Mouse (Mus musculus) E14TG2a.4 (cell line): ENCODE measurements at regions not wholly inside any gene's neighbourhood (a gene's known extent, or its start where the extent isn't known, plus 50 kb on each side); places are given as distances from the start of the nearest gene placed in this dataset.

ENCODE experiments used
- H3K27me3 ChIP-seq: 2 replicates; pipeline ENCODE4 v1.6.1; 2014; ENCODE audit warnings: low read length, control low read depth; ENCODE audit not compliant: insufficient read depth
- H3K36me3 ChIP-seq: 2 replicates; pipeline ENCODE4 v1.6.1; 2014; ENCODE audit warnings: low read length, control low read depth; ENCODE audit not compliant: insufficient read depth
- H3K4me1 ChIP-seq: replicated peaks from 2 replicates; pipeline ENCODE4 v1.6.1; 2014; ENCODE audit warnings: low read depth, low read length, control low read depth
- H3K4me3 ChIP-seq: replicated peaks from 2 replicates; pipeline ENCODE4 v1.5.1; 2014; ENCODE audit warnings: mild to moderate bottlenecking, low read length
- H3K9me3 ChIP-seq: 2 replicates; pipeline ENCODE4 v1.6.1; 2014; ENCODE audit warnings: low read length, control low read depth
- CTCF ChIP-seq: conservative IDR thresholded peaks from 2 replicates; pipeline ENCODE4 v1.5.1; 2014; ENCODE audit warnings: low read length
- NANOG ChIP-seq: IDR thresholded peaks from 2 replicates; pipeline ENCODE4 v1.6.1; 2014; ENCODE audit warnings: borderline replicate concordance, low read length, mixed read lengths
- POU5F1 ChIP-seq: IDR thresholded peaks from 2 replicates; pipeline ENCODE4 v1.6.1; 2014; ENCODE audit warnings: low read length, borderline replicate concordance

- Histone ChIP-seq H3K9me3 (0 out of 2 replicates have a peak, but pooled peaks cover 2% of the 10 kb centered on the region), H3K4me1 (no peaks in the 10 kb centered on the region), H3K27me3 (no peaks in the 10 kb centered on the region), H3K36me3 (no peaks in the 10 kb centered on the region), H3K4me3 (no peak overlapping the region)
- TF ChIP-seq NANOG (no peak), CTCF (no peak), POU5F1 (no peak)
Measured at GRCm38 (mm10) chr1:183702888-183703287, 284.9 kb downstream of the Hhipl2 start.

GRCm38 (mm10) chr1:183712895-183713294 is 294.9 kb downstream of the Hhipl2 start:
- no peaks in the 10 kb centered on the region for H3K36me3 ChIP-seq
- TF ChIP-seq NANOG (no peak), CTCF (no peak)
- peaks cover 34% of the 10 kb centered on the region for H3K9me3 ChIP-seq
- no peaks in the 10 kb centered on the region for H3K4me1 ChIP-seq
- H3K27me3 ChIP-seq = peaks cover 2% of the 10 kb centered on the region; the same call in 1 of the 2 replicates
- H3K4me3 ChIP-seq = no peak overlapping the region

- peaks cover 17% of the 10 kb centered on the region for H3K9me3 ChIP-seq
- no peak for TF ChIP-seq POU5F1
- TF ChIP-seq CTCF = no peak
- TF ChIP-seq NANOG = no peak; the same call in 1 of the 2 replicates
- no peaks in the 10 kb centered on the region for H3K4me1 ChIP-seq
- no peaks in the 10 kb centered on the region for H3K36me3 ChIP-seq
- no peak overlapping the region for H3K4me3 ChIP-seq
- H3K27me3 ChIP-seq = no peaks in the 10 kb centered on the region; the same call in 1 of the 2 replicates
Measured at GRCm38 (mm10) chr1:183717060-183717459, 296.0 kb upstream of the Dusp10 start.

- no peaks in the 10 kb centered on the region for H3K9me3 ChIP-seq
- TF ChIP-seq NANOG = no peak
- no peak for TF ChIP-seq CTCF
Measured at GRCm38 (mm10) chr1:183749126-183749525, 264.0 kb upstream of the Dusp10 start.

GRCm38 (mm10) chr1:183754500-183754899 is 258.6 kb upstream of the Dusp10 start:
- H3K9me3 ChIP-seq = no peaks in the 10 kb centered on the region; the same call in 1 of the 2 replicates
- no peaks in the 10 kb centered on the region for H3K27me3 ChIP-seq
- TF ChIP-seq POU5F1 (no peak), NANOG (no peak), CTCF (no peak)
- no peaks in the 10 kb centered on the region for H3K4me1 ChIP-seq
- H3K36me3 ChIP-seq = no peaks in the 10 kb centered on the region
- no peak overlapping the region for H3K4me3 ChIP-seq

More at GRCm38 (mm10) chr1:183749126-183749525, 264.0 kb upstream of the Dusp10 start:
- no peaks in the 10 kb centered on the region for H3K27me3 ChIP-seq
- no peaks in the 10 kb centered on the region for H3K36me3 ChIP-seq
- no peak overlapping the region for H3K4me3 ChIP-seq
- no peaks in the 10 kb centered on the region for H3K4me1 ChIP-seq

- TF ChIP-seq CTCF (no peak), NANOG (no peak), POU5F1 (no peak)
- no peaks in the 10 kb centered on the region for H3K4me1 ChIP-seq
- no peak overlapping the region for H3K4me3 ChIP-seq
- no peaks in the 10 kb centered on the region for H3K27me3 ChIP-seq
- no peaks in the 10 kb centered on the region for H3K36me3 ChIP-seq
- H3K9me3 ChIP-seq = no peaks in the 10 kb centered on the region; the same call in 1 of the 2 replicates
Measured at GRCm38 (mm10) chr1:183756716-183757115, 256.4 kb upstream of the Dusp10 start.

- Histone ChIP-seq H3K9me3 (no peaks in the 10 kb centered on the region), H3K4me3 (no peak overlapping the region), H3K36me3 (no peaks in the 10 kb centered on the region), H3K27me3 (no peaks in the 10 kb centered on the region), H3K4me1 (no peaks in the 10 kb centered on the region)
- TF ChIP-seq NANOG = no peak
- TF ChIP-seq CTCF = no peak
- TF ChIP-seq POU5F1 = no peak
Measured at GRCm38 (mm10) chr1:183763864-183764726, 249.0 kb upstream of the Dusp10 start.

- H3K9me3 ChIP-seq = no peaks in the 10 kb centered on the region
- no peaks in the 10 kb centered on the region for H3K27me3 ChIP-seq
- no peaks in the 10 kb centered on the region for H3K36me3 ChIP-seq
- H3K4me3 ChIP-seq = no peak overlapping the region
- H3K4me1 ChIP-seq = no peaks in the 10 kb centered on the region
- TF ChIP-seq POU5F1 (no peak), NANOG (no peak)
Measured at GRCm38 (mm10) chr1:183772844-183773243, 240.3 kb upstream of the Dusp10 start.

GRCm38 (mm10) chr1:183780180-183780579 is 232.9 kb upstream of the Dusp10 start:
- Histone ChIP-seq H3K4me3 (no peak overlapping the region), H3K36me3 (no peaks in the 10 kb centered on the region), H3K4me1 (no peaks in the 10 kb centered on the region), H3K9me3 (no peaks in the 10 kb centered on the region), H3K27me3 (no peaks in the 10 kb centered on the region)
- no peak for TF ChIP-seq POU5F1
- TF ChIP-seq NANOG = no peak
- no peak for TF ChIP-seq CTCF
